Mouse (Mus musculus) liver, postnatal 0 days (tissue): ENCODE results near the gene Gm26566. TPM values are rescaled to one million over a fixed set of nuclear protein-coding genes. Genes with fewer than 3 reads are reported as not detected.
"Not testable (repeated sequence)": the region's sequence is repeated elsewhere in the genome, so short reads cannot be mapped to it uniquely, and the experiment has no call there.

Source experiments
- ATAC-seq: fragments of 200-750 bp; cut with Nextera tagmentation; 2 replicates; pipeline ENCODE4 v1.8.0; 2017; ENCODE audit warnings: mild to moderate bottlenecking, moderate library complexity
- DNase-seq: peaks from one replicate; pipeline ENCODE4 v3.0.0-alpha.2; 2016
- H3K27ac ChIP-seq: fragments of 300-500 bp; sonication (generic); 2 replicates; pipeline ENCODE4 v1.5.1; 2014; ENCODE audit warnings: antibody characterized with exemption, moderate library complexity, mild to moderate bottlenecking, low read depth
- H3K27me3 ChIP-seq: fragments of 300-500 bp; sonication (generic); 2 replicates; pipeline ENCODE4 v1.6.1; 2014; ENCODE audit warnings: low read length, control low read depth, mixed read lengths; ENCODE audit not compliant: insufficient read depth
- H3K36me3 ChIP-seq: fragments of 300-500 bp; sonication (generic); replicated peaks from 2 replicates; pipeline ENCODE4 v1.6.1; 2014; ENCODE audit warnings: mild to moderate bottlenecking, control low read depth, low read length, moderate library complexity, mixed read lengths; ENCODE audit not compliant: insufficient read depth
- H3K4me1 ChIP-seq: fragments of 300-500 bp; sonication (generic); 2 replicates; pipeline ENCODE4 v1.6.1; 2014; ENCODE audit warnings: antibody characterized with exemption, mild to moderate bottlenecking, control low read depth; ENCODE audit not compliant: insufficient read depth
- H3K4me2 ChIP-seq: fragments of 300-500 bp; sonication (generic); 2 replicates; pipeline ENCODE4 v1.6.1; 2014; ENCODE audit warnings: low read depth, mild to moderate bottlenecking, low read length, moderate library complexity, mixed read lengths
- H3K4me3 ChIP-seq: fragments of 300-500 bp; sonication (generic); 2 replicates; pipeline ENCODE4 v1.5.1; 2014; ENCODE audit warnings: low read depth, low read length
- H3K9ac ChIP-seq: fragments of 300-500 bp; sonication (generic); replicated peaks from 2 replicates; pipeline ENCODE4 v1.6.1; 2014; ENCODE audit warnings: mild to moderate bottlenecking, moderate library complexity
- H3K9me3 ChIP-seq: fragments of 300-500 bp; sonication (generic); 2 replicates; pipeline ENCODE4 v1.6.1; 2016; ENCODE audit warnings: mild to moderate bottlenecking, control low read depth, low read length, mixed read lengths
- CTCF ChIP-seq: sonication (generic); IDR thresholded peaks from 2 replicates; pipeline ENCODE4 v1.5.1; 2016; ENCODE audit warnings: antibody characterized with exemption, low read depth
- WGBS: fragments of 180-500 bp; shearing (Covaris S2); extraction: QIAGEN DNeasy Blood & Tissue Kit; methylation state at CpG from one replicate; pipeline ENCODE4 v1.1.7; 2014; ENCODE audit not compliant: insufficient replicate concordance; 5-methylcytosine and 5-hydroxymethylcytosine counted together
- polyA plus RNA-seq: library from polyadenylated mRNA; unstranded; fragments of >200 nt; fragmentation: Nextera tagmentation; extraction: Ambion mirVana; gene quantifications from 2 replicates; pipeline ENCODE4 v1.2.1, GENCODE M21; 2015

Gene Gm26566
- polyA plus RNA-seq, 1 experiment from 2014 or later, result 0.22 TPM

- H3K9me3 ChIP-seq, H3K27me3 ChIP-seq, H3K4me1 ChIP-seq, H3K36me3 ChIP-seq, H3K9ac ChIP-seq, ATAC-seq: not testable (repeated sequence)
- TF ChIP-seq CTCF, result peak; percentile 69
- Histone ChIP-seq H3K27ac (peak overlapping the region; percentile 66), H3K4me2 (peak overlapping the region; percentile 57), H3K4me3 (peak overlapping the region; percentile 39)
- WGBS, result 0% methylated on average over 16 of the region's 28 CpGs
- peak; percentile 73 for DNase-seq
Observed at GRCm38 (mm10) chr4:88760431-88760830, 38.8 kb downstream of the Gm26566 start.

- H3K27me3 ChIP-seq, H3K4me1 ChIP-seq, H3K4me3 ChIP-seq, H3K4me2 ChIP-seq, H3K27ac ChIP-seq, H3K36me3 ChIP-seq, H3K9me3 ChIP-seq, H3K9ac ChIP-seq, DNase-seq, ATAC-seq: not testable (repeated sequence)
- WGBS, result 64% methylated on average over 6 of the region's 8 CpGs
Observed at GRCm38 (mm10) chr4:88761776-88762175, 40.2 kb downstream of the Gm26566 start.

GRCm38 (mm10) chr4:88762341-88762740 is 40.7 kb downstream of the Gm26566 start:
- H3K9ac ChIP-seq, H3K4me2 ChIP-seq, ATAC-seq, H3K4me1 ChIP-seq, H3K27me3 ChIP-seq, H3K36me3 ChIP-seq, DNase-seq, H3K27ac ChIP-seq, H3K4me3 ChIP-seq, H3K9me3 ChIP-seq: not testable (repeated sequence)
- 49% methylated on average over 8 of the region's 9 CpGs for WGBS

DNA sequence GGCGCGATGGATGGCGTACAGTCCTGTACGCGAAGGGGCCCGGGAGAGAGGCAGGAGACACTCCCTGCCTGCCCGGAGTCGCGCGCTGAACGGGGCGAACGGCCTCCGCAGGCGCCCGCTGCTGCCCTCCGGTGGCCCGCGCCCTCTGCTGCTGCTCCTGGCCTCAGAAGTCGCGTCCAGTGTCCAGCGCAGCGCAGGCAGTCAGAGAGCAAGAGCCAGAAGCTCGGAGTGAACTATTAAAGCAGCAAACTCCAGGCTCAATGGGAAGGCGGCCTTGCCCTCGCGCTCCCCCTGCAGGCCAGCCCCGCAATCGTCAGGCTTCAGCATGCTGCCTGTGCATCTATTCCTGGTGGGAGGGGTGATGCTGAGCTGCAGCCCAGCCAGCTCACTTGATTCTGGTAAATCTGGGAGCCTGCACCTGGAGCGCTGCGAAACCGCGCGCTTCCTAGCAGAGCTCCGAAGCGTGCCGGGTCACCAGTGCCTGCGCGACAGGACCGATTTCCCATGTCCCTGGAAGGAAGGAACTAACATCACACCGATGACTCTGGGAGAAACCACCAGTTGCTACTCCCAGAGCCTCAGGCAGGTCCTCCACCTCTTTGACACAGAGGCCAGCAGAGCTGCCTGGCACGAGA is 41.9 kb downstream of the Gm26566 start:
- ATAC-seq, H3K36me3 ChIP-seq, H3K27me3 ChIP-seq, H3K4me1 ChIP-seq, H3K9me3 ChIP-seq: not testable (repeated sequence)
- peak; percentile 64 for DNase-seq
- peak overlapping the region; percentile 51; the same call in 1 of the 2 replicates for H3K27ac ChIP-seq
- H3K9ac ChIP-seq, result peak overlapping the region; percentile 34; the same call in 1 of the 2 replicates
- peak; percentile 67 for TF ChIP-seq CTCF
- 6% methylated on average over 20 of the region's 42 CpGs for WGBS
- peak overlapping the region; percentile 26; the same call in 1 of the 2 replicates for H3K4me3 ChIP-seq
- peak overlapping the region; percentile 51 for H3K4me2 ChIP-seq

Other genes with a start within 250 kb of the Gm26566 start
- not detected in 2 replicates for gene Ifnb1, start 199.0 kb upstream of the Gm26566 start, polyA plus RNA-seq
- gene Ifna15, start 163.6 kb upstream of the Gm26566 start, polyA plus RNA-seq, result not detected in 2 replicates
- not detected in 2 replicates for gene Ifna14, start 150.0 kb upstream of the Gm26566 start, polyA plus RNA-seq
- gene Ifna9, start 129.4 kb upstream of the Gm26566 start, polyA plus RNA-seq, result not detected in 2 replicates
- gene Ifna12, start 118.4 kb upstream of the Gm26566 start, polyA plus RNA-seq, result not detected in 2 replicates
- not detected in 2 replicates for gene C87499, start 87.4 kb upstream of the Gm26566 start, polyA plus RNA-seq
- gene Ifna13, start 77.3 kb upstream of the Gm26566 start, polyA plus RNA-seq, result not detected in 2 replicates
- not detected in 2 replicates for gene Ifna16, start 44.9 kb upstream of the Gm26566 start, polyA plus RNA-seq
- gene Ifna2, start 37.9 kb upstream of the Gm26566 start, polyA plus RNA-seq, result not detected in 2 replicates
- gene Ifnab, start 30.4 kb upstream of the Gm26566 start, polyA plus RNA-seq, result not detected in 2 replicates
- gene Klhl9, start 660 bp downstream of the Gm26566 start, polyA plus RNA-seq, result 18.6 and 20.1 TPM in 2 replicates
- gene Gm13271, start 33.1 kb downstream of the Gm26566 start, polyA plus RNA-seq, result not detected in 2 replicates
- 0.13 TPM in 1 of 2 replicates, not detected in the other for gene Gm13283, start 38.3 kb downstream of the Gm26566 start, polyA plus RNA-seq
- not detected in 2 replicates for gene Gm13290, start 52.0 kb downstream of the Gm26566 start, polyA plus RNA-seq
- not detected in 2 replicates for gene Gm13289, start 55.1 kb downstream of the Gm26566 start, polyA plus RNA-seq
- not detected in 2 replicates for gene Gm13272, start 58.0 kb downstream of the Gm26566 start, polyA plus RNA-seq
- gene Ifnz, start 60.3 kb downstream of the Gm26566 start, polyA plus RNA-seq, result not detected in 2 replicates
- not detected in 2 replicates for gene Gm13276, start 63.9 kb downstream of the Gm26566 start, polyA plus RNA-seq
- gene Gm13277, start 66.8 kb downstream of the Gm26566 start, polyA plus RNA-seq, result not detected in 2 replicates
- gene Gm13278, start 69.7 kb downstream of the Gm26566 start, polyA plus RNA-seq, result not detected in 2 replicates
- gene Gm13275, start 72.7 kb downstream of the Gm26566 start, polyA plus RNA-seq, result not detected in 2 replicates
- gene Gm13279, start 75.6 kb downstream of the Gm26566 start, polyA plus RNA-seq, result not detected in 2 replicates
- 0.17 and 0.25 TPM in 2 replicates for gene Gm13285, start 77.9 kb downstream of the Gm26566 start, polyA plus RNA-seq
- not detected in 2 replicates for gene Gm13287, start 81.4 kb downstream of the Gm26566 start, polyA plus RNA-seq
- not detected in 2 replicates for gene Gm13288, start 83.7 kb downstream of the Gm26566 start, polyA plus RNA-seq
- gene Ifna7, start 94.4 kb downstream of the Gm26566 start, polyA plus RNA-seq, result not detected in 2 replicates
- gene Ifna11, start 98.2 kb downstream of the Gm26566 start, polyA plus RNA-seq, result not detected in 2 replicates
- not detected in 2 replicates for gene Ifna6, start 105.6 kb downstream of the Gm26566 start, polyA plus RNA-seq
- not detected in 2 replicates for gene Ifna5, start 113.7 kb downstream of the Gm26566 start, polyA plus RNA-seq
- gene Ifna4, start 120.1 kb downstream of the Gm26566 start, polyA plus RNA-seq, result not detected in 2 replicates
- not detected in 2 replicates for gene Ifna1, start 128.3 kb downstream of the Gm26566 start, polyA plus RNA-seq
- gene Ifne, start 158.4 kb downstream of the Gm26566 start, polyA plus RNA-seq, result not detected in 2 replicates